Mouse (Mus musculus) small intestine, adult 2 months (tissue): Measurements from ENCODE around the gene Mtif3. TPM values are rescaled to one million over a fixed set of nuclear protein-coding genes. Genes with fewer than 3 reads are reported as not detected.
A peak's percentile ranks its signal among the peaks of the same experiment; 100 is the strongest.

ENCODE experiments used
- H3K27ac ChIP-seq: fragments of 200-500 bp; 2 replicates; pipeline ENCODE4 v1.5.1; 2012; ENCODE audit warnings: low read depth, low read length, control low read depth, inconsistent platforms; ENCODE audit not compliant: insufficient read depth
- H3K27me3 ChIP-seq: fragments of 200-500 bp; 2 replicates; pipeline ENCODE4 v1.6.1; 2012; ENCODE audit warnings: mild to moderate bottlenecking, moderate library complexity, low read length, inconsistent platforms; ENCODE audit not compliant: control insufficient read depth, insufficient read depth
- H3K36me3 ChIP-seq: fragments of 200-500 bp; 2 replicates; pipeline ENCODE4 v1.6.1; 2012; ENCODE audit warnings: mild to moderate bottlenecking, low read length, control low read depth, inconsistent platforms; ENCODE audit not compliant: control insufficient read depth, insufficient read depth
- H3K4me1 ChIP-seq: fragments of 200-500 bp; 2 replicates; pipeline ENCODE4 v1.6.1; 2012; ENCODE audit warnings: low read length, inconsistent platforms, mixed read lengths; ENCODE audit not compliant: control insufficient read depth, insufficient read depth, insufficient read length
- H3K4me3 ChIP-seq: fragments of 200-500 bp; 2 replicates; pipeline ENCODE4 v1.5.1; 2012; ENCODE audit warnings: low read depth, mild to moderate bottlenecking, control low read depth, inconsistent platforms, low read length, moderate library complexity
- CTCF ChIP-seq: fragments of 200-500 bp; IDR thresholded peaks from 2 replicates; pipeline ENCODE4 v1.5.1; 2012; ENCODE audit warnings: low read depth, mild to moderate bottlenecking, control low read depth, inconsistent platforms, low read length, moderate library complexity, mixed read lengths; ENCODE audit not compliant: insufficient replicate concordance, insufficient read length; ENCODE audit errors: extremely low read depth
- POLR2A ChIP-seq: fragments of 200-500 bp; IDR thresholded peaks from 2 replicates; pipeline ENCODE4 v1.6.1; 2012; ENCODE audit warnings: low read depth, mild to moderate bottlenecking, control low read depth, inconsistent platforms, low read length, moderate library complexity
- WGBS: fragments of 180-500 bp; shearing (Covaris S2); methylation state at CpG from one replicate; pipeline ENCODE4 v1.1.7; 2018; 5-methylcytosine and 5-hydroxymethylcytosine counted together
- polyA plus RNA-seq: library from polyadenylated mRNA; depleted of rRNA; stranded (reverse); fragments of >200 nt; gene quantifications from 2 replicates; pipeline ENCODE4 v1.2.3, GENCODE M21; 2012

Mtif3 gene
- polyA plus RNA-seq, 1 experiment, result 13.1 TPM

DNA sequence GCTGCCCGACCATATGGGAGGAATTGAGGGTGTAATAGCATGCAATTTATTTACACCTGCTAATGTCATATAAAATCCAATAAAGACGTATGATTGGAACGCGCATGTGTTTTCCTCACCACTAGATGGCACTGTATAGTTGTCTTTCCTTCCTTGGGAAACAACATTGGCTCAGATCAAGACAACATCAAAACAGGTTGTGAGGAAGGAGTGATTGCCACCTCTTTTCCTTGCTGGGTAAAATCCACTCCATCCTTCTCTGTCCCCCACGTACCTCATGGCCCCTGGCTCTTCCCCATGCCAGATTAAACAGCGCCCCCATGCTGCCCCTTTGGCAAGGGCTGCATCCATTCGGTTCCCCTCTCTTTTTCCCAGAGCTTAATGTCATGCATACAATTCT, 23.4 kb downstream of the Mtif3 start:
- H3K4me1 ChIP-seq, result peaks cover 14% of the 10 kb centered on the region
- H3K36me3 ChIP-seq, result no peaks in the 10 kb centered on the region
- no peaks in the 10 kb centered on the region for H3K27me3 ChIP-seq
- TF ChIP-seq CTCF (peak; percentile 77; the same call in 1 of the 2 replicates), POLR2A (no peak)
- no peak overlapping the region for H3K27ac ChIP-seq
- H3K4me3 ChIP-seq, result no peak overlapping the region
- 16% methylated on average over 7 of the region's 7 CpGs for WGBS

DNA sequence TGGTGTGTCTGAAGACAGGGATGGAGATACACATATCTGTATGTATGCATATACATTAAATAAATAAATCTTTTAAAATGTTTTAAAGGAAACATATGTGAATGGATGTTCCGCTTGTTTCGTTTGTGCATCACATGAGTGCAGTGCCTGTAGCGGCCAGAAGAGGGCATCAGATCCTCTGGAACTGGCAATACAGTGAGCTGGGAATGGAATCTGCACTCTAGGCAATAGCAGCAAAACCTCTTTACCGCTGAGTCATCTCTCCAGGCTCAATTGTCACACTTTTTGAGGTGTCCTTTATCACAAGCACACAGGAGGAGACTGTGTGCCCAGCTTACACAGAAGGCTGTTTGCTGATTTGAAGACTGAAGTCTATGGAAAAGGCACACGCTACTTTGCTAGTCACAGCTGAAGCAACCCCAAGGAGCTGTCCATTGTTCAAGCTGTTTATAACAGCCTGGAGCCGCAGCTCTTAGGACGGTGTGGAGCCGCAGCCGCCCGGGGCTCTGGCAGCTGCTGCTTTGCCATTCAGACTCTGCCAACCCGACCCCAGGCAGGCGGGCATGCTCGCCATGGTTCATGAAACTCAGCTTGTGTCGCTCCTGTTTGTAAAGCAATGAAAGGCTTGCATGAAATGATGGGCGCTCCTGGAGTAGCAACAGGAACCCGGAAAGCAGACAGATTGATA, 24.3 kb downstream of the Mtif3 start:
- Histone ChIP-seq H3K36me3 (no peaks in the 10 kb centered on the region), H3K27ac (no peak overlapping the region; the same call in 1 of the 2 replicates), H3K4me3 (no peak overlapping the region), H3K27me3 (no peaks in the 10 kb centered on the region), H3K4me1 (peaks cover 14% of the 10 kb centered on the region)
- WGBS, result 47% methylated on average over 16 of the region's 16 CpGs
- no peak for TF ChIP-seq POLR2A
- peak; percentile 52; the same call in 1 of the 2 replicates for TF ChIP-seq CTCF

DNA sequence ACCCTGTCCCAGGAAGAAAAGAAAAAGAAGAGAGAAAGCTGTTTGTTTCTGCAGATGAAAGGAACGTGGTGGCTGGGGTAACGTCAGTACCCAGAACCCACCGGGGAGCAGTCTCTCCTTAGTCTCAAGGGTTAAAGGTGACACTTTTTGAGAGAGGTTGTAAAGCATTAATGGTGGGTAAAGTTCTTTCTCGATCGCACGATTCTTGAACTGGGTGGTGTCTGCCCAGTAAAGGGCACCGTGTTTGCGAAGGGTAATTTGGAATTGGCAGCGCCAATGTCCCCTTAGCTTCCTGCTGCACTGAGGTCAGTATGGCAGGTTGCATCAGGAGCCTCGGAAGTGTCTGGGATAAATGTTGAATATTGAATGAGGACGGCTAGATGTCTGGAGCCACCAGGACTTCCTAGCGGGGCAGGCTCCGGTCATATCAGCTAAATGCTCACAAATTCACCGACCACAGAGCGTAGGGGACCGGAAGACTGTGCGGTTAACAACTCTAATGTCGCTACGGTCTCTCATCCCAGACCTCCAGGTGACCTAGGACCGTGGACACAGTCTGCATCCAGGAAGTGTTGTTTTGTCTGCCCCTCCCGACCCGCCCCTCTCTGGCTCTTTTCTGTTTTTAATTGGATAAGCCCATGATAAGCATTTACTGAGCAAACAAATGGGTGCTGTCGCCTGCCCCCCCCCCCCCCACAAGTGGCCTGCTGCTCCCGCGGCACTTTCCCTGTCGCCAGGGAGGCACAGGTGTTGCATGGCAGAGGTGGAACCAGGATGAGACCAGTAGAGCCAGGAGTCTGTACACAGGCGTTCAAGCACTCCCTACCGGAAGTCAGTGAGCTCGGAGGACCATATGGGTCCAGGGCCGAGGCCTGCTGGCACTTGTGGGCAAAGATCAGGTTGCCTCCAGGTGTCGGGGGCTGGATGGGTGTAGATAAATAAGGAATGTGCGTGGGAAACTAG, 25.8 kb downstream of the Mtif3 start:
- no peak for TF ChIP-seq POLR2A
- TF ChIP-seq CTCF, result no peak
- Histone ChIP-seq H3K4me1 (peaks cover 14% of the 10 kb centered on the region), H3K27ac (peak overlapping the region; percentile 79), H3K27me3 (no peaks in the 10 kb centered on the region), H3K36me3 (no peaks in the 10 kb centered on the region), H3K4me3 (peak overlapping the region; percentile 39)
- 31% methylated on average over 32 of the region's 32 CpGs for WGBS

DNA sequence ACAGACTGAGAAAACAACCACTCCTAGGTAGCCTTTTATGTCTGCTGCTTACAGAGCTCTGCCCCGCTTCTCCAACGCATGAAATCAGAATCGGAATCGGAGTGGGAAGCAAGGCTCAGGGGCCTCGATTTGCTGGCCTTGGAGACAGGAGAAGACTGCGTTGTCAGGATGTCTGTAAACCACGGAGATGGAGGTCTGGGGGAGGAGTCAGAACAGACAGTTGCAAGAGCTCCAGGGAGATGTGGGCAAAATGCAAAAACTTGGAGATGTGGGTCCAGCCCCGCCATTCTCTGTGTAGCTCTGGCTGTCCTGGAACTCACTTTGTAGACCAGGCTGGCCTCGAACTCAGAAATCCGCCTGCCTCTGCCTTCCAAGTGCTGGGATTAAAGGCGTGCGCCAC, 30.1 kb downstream of the Mtif3 start:
- no peak for TF ChIP-seq CTCF
- TF ChIP-seq POLR2A, result no peak
- no peak overlapping the region for H3K4me3 ChIP-seq
- H3K27me3 ChIP-seq, result no peaks in the 10 kb centered on the region
- WGBS, result 87% methylated on average over 12 of the region's 12 CpGs
- no peaks in the 10 kb centered on the region for H3K36me3 ChIP-seq
- H3K4me1 ChIP-seq, result peaks cover 23% of the 10 kb centered on the region
- no peak overlapping the region for H3K27ac ChIP-seq

DNA sequence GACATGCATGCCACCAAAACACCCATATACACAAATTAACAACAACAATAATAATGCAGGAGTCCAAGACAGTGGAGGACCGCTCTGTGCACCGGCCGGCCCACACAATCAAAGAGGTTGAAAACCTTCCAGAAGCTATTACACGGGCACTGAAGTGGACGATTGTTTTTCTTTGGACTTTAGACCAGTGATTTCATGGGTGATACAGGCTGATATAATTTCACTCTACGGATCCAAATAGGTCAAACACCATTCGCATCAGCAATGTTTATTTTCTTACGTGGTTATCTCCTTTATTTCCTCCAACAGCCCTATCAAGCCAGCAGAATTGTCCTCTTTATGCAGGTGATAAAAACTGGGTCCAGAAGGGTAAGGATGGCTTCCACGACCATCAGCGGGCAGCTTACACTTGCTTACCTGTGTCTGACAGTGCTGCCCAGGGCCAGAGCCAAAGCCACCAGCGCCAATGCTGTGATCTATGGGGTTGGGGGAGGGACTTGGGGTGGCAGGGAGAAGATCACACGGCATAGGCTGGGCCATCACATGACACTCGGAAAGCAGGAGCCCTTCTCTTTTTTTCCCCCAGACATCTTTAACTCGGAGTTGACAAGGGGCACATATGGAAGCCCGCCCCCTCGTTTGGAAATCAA, 31.6 kb downstream of the Mtif3 start:
- no peaks in the 10 kb centered on the region for H3K36me3 ChIP-seq
- no peak overlapping the region for H3K27ac ChIP-seq
- WGBS, result 29% methylated on average over 16 of the region's 16 CpGs
- H3K4me1 ChIP-seq, result peaks cover 20% of the 10 kb centered on the region
- no peak overlapping the region for H3K4me3 ChIP-seq
- no peak for TF ChIP-seq POLR2A
- no peaks in the 10 kb centered on the region for H3K27me3 ChIP-seq

DNA sequence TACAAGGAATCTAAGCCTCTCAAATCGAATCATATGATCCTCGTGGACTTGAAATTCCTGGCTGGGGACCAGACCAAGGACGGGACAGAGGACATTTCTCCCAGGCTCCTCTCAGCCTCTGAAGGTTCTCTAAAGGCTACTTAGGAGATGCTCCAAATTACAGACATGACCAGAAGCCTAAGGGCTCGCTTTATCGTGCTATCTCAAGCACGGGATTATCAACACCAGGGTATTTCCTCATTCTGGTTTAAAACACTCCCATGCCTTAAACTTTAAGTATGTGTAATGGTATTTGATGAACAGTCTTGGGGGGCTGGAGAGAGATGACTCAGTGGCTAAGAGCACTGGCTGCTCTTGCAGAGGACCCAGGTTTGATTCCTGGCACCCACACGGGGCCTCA, 32.2 kb downstream of the Mtif3 start:
- H3K4me1 ChIP-seq, result peaks cover 18% of the 10 kb centered on the region
- no peaks in the 10 kb centered on the region for H3K36me3 ChIP-seq
- H3K4me3 ChIP-seq, result no peak overlapping the region
- TF ChIP-seq POLR2A (no peak), CTCF (no peak)
- H3K27ac ChIP-seq, result no peak overlapping the region
- no peaks in the 10 kb centered on the region for H3K27me3 ChIP-seq
- 39% methylated on average over 7 of the region's 7 CpGs for WGBS
